Mouse (Mus musculus): Measurements from ENCODE around the gene Rgs12. TPM values are rescaled to one million over a fixed set of nuclear protein-coding genes. Genes with fewer than 3 reads are reported as not detected.

Rgs12 gene
- polyA plus RNA-seq, 1 experiment from 2014 or later = 42.3 TPM

DNA sequence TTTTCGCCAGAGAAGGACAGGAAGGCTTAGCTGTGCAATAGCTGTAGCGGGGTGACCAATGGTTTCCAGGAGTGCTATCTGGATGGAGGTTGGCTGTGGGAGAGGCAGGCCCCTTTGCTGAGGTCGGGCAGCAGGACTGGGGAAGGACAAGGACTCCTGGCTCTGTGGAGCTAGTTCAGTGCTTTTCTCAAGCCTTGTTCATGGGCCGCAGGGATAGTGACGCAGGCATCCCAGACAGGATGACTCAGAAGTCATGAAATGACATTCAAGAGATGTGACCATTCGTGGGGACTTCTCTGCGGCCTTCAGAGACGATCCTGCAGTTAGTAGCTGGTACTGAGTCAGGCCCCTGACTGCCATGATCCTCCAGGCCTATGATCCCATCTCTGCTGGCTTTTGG, 121.1 kb downstream of the Rgs12 start:
- no peak overlapping the region for H3K27ac ChIP-seq (ENCODE audit: low read length)
- no peak overlapping the region for H3K9ac ChIP-seq (ENCODE audit: low read depth, low read length)
- ATAC-seq = no peak
- no peaks in the 10 kb centered on the region; the same call in 1 of the 2 replicates for H3K4me1 ChIP-seq (ENCODE audit: control insufficient read depth, insufficient read depth, low read length)
- 88% methylated on average over 8 of the region's 8 CpGs for WGBS
- H3K9me3 ChIP-seq (replicated peaks; ENCODE audit: control insufficient read depth, low read length, poor library complexity, severe bottlenecking) = no peaks in the 10 kb centered on the region
- no peaks in the 10 kb centered on the region for H3K36me3 ChIP-seq (ENCODE audit: control insufficient read depth, insufficient read depth, low read length)
- H3K27me3 ChIP-seq (ENCODE audit: control insufficient read depth, insufficient read depth, low read depth, low read length) = no peaks in the 10 kb centered on the region
- no peak overlapping the region for H3K4me2 ChIP-seq (ENCODE audit: low read length)
- no peak overlapping the region for H3K4me3 ChIP-seq (ENCODE audit: low read depth, low read length)

DNA sequence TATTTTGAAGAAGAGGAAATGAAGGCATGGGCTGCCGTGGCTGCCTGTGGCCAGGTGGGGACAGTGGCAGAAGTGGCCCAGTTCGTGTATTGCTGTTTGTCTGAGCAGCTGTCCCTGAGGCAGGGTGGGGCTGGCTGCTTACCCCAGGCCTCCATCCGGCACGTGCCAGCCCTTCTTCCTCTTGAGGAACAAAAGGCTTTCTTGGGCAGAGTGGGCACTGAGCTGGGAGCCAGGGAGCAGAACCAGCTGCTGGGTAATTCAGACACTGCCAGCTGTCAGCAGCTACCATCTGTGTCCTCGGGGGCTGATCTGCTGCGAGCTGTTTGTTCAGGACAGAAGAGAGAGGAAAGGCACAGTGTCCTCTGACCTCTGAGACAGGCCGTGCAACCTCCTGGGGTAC, 121.7 kb downstream of the Rgs12 start:
- Histone ChIP-seq H3K4me2 (ENCODE audit: low read length) (no peak overlapping the region), H3K9ac (ENCODE audit: low read depth, low read length) (no peak overlapping the region), H3K4me3 (ENCODE audit: low read depth, low read length) (no peak overlapping the region), H3K4me1 (ENCODE audit: control insufficient read depth, insufficient read depth, low read length) (no peaks in the 10 kb centered on the region; the same call in 1 of the 2 replicates), H3K9me3 (replicated peaks; ENCODE audit: control insufficient read depth, low read length, poor library complexity, severe bottlenecking) (no peaks in the 10 kb centered on the region), H3K27ac (ENCODE audit: low read length) (no peak overlapping the region), H3K36me3 (ENCODE audit: control insufficient read depth, insufficient read depth, low read length) (peaks cover 2% of the 10 kb centered on the region; the same call in 1 of the 2 replicates), H3K27me3 (ENCODE audit: control insufficient read depth, insufficient read depth, low read depth, low read length) (no peaks in the 10 kb centered on the region)
- WGBS = 50% methylated on average over 7 of the region's 7 CpGs
- ATAC-seq = no peak

DNA sequence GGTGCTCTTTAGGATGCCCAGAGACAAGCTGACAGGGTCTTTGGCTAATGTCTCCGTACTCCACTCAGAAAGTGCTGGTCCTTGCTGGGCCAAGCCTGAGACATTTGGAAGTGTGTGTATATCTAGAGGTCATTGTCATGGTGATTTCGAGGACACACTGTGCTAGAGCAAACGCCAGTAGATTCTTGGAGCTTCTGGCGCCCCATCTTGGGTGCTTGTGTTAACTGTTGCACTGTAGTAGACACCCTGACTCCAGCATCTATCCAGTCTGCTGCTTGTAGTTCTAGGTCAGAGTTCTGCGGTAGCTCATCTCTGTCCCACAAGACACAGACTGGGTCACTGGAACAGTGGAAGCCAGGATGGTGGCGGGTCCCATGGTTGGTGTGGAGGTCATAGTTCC, 122.6 kb downstream of the Rgs12 start:
- WGBS = 90% methylated on average over 6 of the region's 6 CpGs
- no peak overlapping the region for H3K9ac ChIP-seq (ENCODE audit: low read depth, low read length)
- no peaks in the 10 kb centered on the region; the same call in 1 of the 2 replicates for H3K4me1 ChIP-seq (ENCODE audit: control insufficient read depth, insufficient read depth, low read length)
- no peaks in the 10 kb centered on the region for H3K27me3 ChIP-seq (ENCODE audit: control insufficient read depth, insufficient read depth, low read depth, low read length)
- no peak overlapping the region for H3K4me3 ChIP-seq (ENCODE audit: low read depth, low read length)
- H3K27ac ChIP-seq (ENCODE audit: low read length) = no peak overlapping the region
- peaks cover 4% of the 10 kb centered on the region; the same call in 1 of the 2 replicates for H3K36me3 ChIP-seq (ENCODE audit: control insufficient read depth, insufficient read depth, low read length)
- no peak for ATAC-seq
- H3K4me2 ChIP-seq (ENCODE audit: low read length) = no peak overlapping the region
- no peaks in the 10 kb centered on the region for H3K9me3 ChIP-seq (replicated peaks; ENCODE audit: control insufficient read depth, low read length, poor library complexity, severe bottlenecking)

- H3K27ac ChIP-seq (ENCODE audit: low read length) = no peak overlapping the region
- 76% methylated on average over 11 of the region's 11 CpGs for WGBS
- H3K4me1 ChIP-seq (ENCODE audit: control insufficient read depth, insufficient read depth, low read length) = no peaks in the 10 kb centered on the region; the same call in 1 of the 2 replicates
- no peaks in the 10 kb centered on the region for H3K27me3 ChIP-seq (ENCODE audit: control insufficient read depth, insufficient read depth, low read depth, low read length)
- H3K4me2 ChIP-seq (ENCODE audit: low read length) = no peak overlapping the region
- no peaks in the 10 kb centered on the region for H3K9me3 ChIP-seq (replicated peaks; ENCODE audit: control insufficient read depth, low read length, poor library complexity, severe bottlenecking)
- no peak overlapping the region for H3K4me3 ChIP-seq (ENCODE audit: low read depth, low read length)
- no peak for ATAC-seq
- H3K36me3 ChIP-seq (ENCODE audit: control insufficient read depth, insufficient read depth, low read length) = peaks cover 4% of the 10 kb centered on the region; the same call in 1 of the 2 replicates
- H3K9ac ChIP-seq (ENCODE audit: low read depth, low read length) = no peak overlapping the region
Observed at GRCm38 (mm10) chr5:35073235-35073634, 124.0 kb downstream of the Rgs12 start.

DNA sequence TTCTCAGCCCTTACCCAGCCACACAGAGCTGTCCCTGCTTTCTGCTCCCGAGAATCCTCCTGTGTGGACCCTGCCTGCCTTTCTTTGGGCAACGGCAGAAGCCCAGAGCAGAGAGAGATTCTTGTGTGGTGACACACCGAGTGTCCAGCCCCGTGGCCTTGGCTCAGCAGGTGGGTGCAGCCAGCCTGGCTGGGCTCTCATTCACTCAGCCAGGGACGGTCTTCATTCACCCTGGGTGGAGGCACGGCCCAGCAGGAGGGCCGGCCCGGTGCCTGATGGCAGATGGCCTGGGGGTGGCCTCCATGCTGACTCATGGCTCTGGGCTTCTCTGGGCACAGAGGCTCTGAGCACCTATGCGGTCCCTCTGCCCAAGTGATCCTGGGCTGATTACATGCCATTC, 124.7 kb downstream of the Rgs12 start:
- Histone ChIP-seq H3K27me3 (ENCODE audit: control insufficient read depth, insufficient read depth, low read depth, low read length) (no peaks in the 10 kb centered on the region), H3K9me3 (replicated peaks; ENCODE audit: control insufficient read depth, low read length, poor library complexity, severe bottlenecking) (no peaks in the 10 kb centered on the region), H3K36me3 (ENCODE audit: control insufficient read depth, insufficient read depth, low read length) (peaks cover 4% of the 10 kb centered on the region; the same call in 1 of the 2 replicates), H3K9ac (ENCODE audit: low read depth, low read length) (no peak overlapping the region), H3K4me3 (ENCODE audit: low read depth, low read length) (no peak overlapping the region), H3K4me2 (ENCODE audit: low read length) (no peak overlapping the region), H3K27ac (ENCODE audit: low read length) (no peak overlapping the region), H3K4me1 (ENCODE audit: control insufficient read depth, insufficient read depth, low read length) (no peaks in the 10 kb centered on the region; the same call in 1 of the 2 replicates)
- WGBS = 61% methylated on average over 9 of the region's 9 CpGs
- no peak for ATAC-seq

GRCm38 (mm10) chr5:35076369-35076768, 127.1 kb downstream of the Rgs12 start:
- WGBS = 93% methylated on average over 1 of the region's 1 CpGs
- H3K27ac ChIP-seq (ENCODE audit: low read length) = no peak overlapping the region
- peaks cover 2% of the 10 kb centered on the region; the same call in 1 of the 2 replicates for H3K27me3 ChIP-seq (ENCODE audit: control insufficient read depth, insufficient read depth, low read depth, low read length)
- no peaks in the 10 kb centered on the region for H3K4me1 ChIP-seq (ENCODE audit: control insufficient read depth, insufficient read depth, low read length)
- H3K4me2 ChIP-seq (ENCODE audit: low read length) = no peak overlapping the region
- H3K36me3 ChIP-seq (ENCODE audit: control insufficient read depth, insufficient read depth, low read length) = peaks cover 4% of the 10 kb centered on the region; the same call in 1 of the 2 replicates
- H3K4me3 ChIP-seq (ENCODE audit: low read depth, low read length) = no peak overlapping the region
- no peak overlapping the region for H3K9ac ChIP-seq (ENCODE audit: low read depth, low read length)
- ATAC-seq = no peak
- no peaks in the 10 kb centered on the region for H3K9me3 ChIP-seq (replicated peaks; ENCODE audit: control insufficient read depth, low read length, poor library complexity, severe bottlenecking)

DNA sequence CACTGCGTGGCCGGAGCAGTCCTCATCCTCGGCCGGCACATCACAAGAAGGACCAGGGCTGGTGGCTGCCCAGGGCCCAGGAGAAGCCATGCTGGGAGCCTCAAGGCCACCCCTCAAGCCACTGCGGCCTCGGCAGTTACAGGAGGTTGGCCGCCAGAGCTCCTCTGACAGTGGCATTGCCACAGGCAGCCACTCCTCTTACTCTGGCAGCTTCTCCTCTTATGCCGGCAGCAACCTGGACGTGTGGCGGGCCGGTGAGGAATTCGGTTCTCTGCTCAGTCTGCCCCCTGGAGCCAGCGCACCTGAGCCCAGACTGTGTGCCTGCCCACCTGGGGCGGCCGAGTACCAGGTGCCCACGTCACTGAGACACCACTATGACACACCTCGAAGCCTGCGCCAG, 129.9 kb downstream of the Rgs12 start:
- H3K36me3 ChIP-seq (ENCODE audit: control insufficient read depth, insufficient read depth, low read length) = peaks cover 4% of the 10 kb centered on the region; the same call in 1 of the 2 replicates
- H3K4me2 ChIP-seq (ENCODE audit: low read length) = no peak overlapping the region
- H3K4me3 ChIP-seq (ENCODE audit: low read depth, low read length) = no peak overlapping the region
- H3K4me1 ChIP-seq (ENCODE audit: control insufficient read depth, insufficient read depth, low read length) = no peaks in the 10 kb centered on the region
- H3K9ac ChIP-seq (ENCODE audit: low read depth, low read length) = no peak overlapping the region
- H3K9me3 ChIP-seq (replicated peaks; ENCODE audit: control insufficient read depth, low read length, poor library complexity, severe bottlenecking) = no peaks in the 10 kb centered on the region
- WGBS = 31% methylated on average over 18 of the region's 18 CpGs
- H3K27ac ChIP-seq (ENCODE audit: low read length) = no peak overlapping the region
- ATAC-seq = no peak
- H3K27me3 ChIP-seq (ENCODE audit: control insufficient read depth, insufficient read depth, low read depth, low read length) = peaks cover 2% of the 10 kb centered on the region; the same call in 1 of the 2 replicates

DNA sequence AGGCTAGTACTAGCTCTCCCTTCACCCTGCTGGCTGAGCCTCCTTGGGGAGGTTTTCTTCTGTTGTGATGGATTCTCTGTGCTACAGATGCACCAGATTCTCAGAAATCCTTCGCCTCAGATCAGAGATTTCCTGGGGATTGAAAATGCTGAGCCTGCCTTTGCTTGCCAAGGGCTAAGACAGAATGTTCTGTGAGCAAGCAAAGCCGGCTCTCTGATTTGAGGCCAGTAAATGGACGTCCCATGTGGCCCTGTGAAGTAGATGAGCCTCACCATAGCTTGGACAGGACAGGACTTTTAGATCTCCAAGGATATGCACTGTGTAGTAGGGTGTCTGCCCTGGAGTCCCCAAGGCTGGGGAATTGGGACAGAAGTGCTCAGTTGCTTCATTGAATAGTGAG, 135.7 kb downstream of the Rgs12 start:
- 72% methylated on average over 3 of the region's 3 CpGs for WGBS

GRCm38 (mm10) chr5:35088785-35089613, 139.8 kb downstream of the Rgs12 start:
- Histone ChIP-seq H3K4me1 (ENCODE audit: control insufficient read depth, insufficient read depth, low read length) (no peaks in the 10 kb centered on the region), H3K27ac (ENCODE audit: low read length) (no peak overlapping the region), H3K27me3 (ENCODE audit: control insufficient read depth, insufficient read depth, low read depth, low read length) (no peaks in the 10 kb centered on the region), H3K4me3 (ENCODE audit: low read depth, low read length) (no peak overlapping the region), H3K36me3 (ENCODE audit: control insufficient read depth, insufficient read depth, low read length) (peaks cover 13% of the 10 kb centered on the region), H3K4me2 (ENCODE audit: low read length) (no peak overlapping the region), H3K9ac (ENCODE audit: low read depth, low read length) (no peak overlapping the region), H3K9me3 (replicated peaks; ENCODE audit: control insufficient read depth, low read length, poor library complexity, severe bottlenecking) (no peaks in the 10 kb centered on the region)
- no peak for ATAC-seq
- 70% methylated on average over 9 of the region's 9 CpGs for WGBS

More for the DNA sequence above, 135.7 kb downstream of the Rgs12 start:
- H3K27ac ChIP-seq (ENCODE audit: low read length) = no peak overlapping the region
- 0 out of 2 replicates have a peak overlapping the region, but pooled peaks have one; percentile 10 for H3K9ac ChIP-seq (ENCODE audit: low read depth, low read length)
- no peaks in the 10 kb centered on the region for H3K36me3 ChIP-seq (ENCODE audit: control insufficient read depth, insufficient read depth, low read length)
- H3K4me2 ChIP-seq (ENCODE audit: low read length) = no peak overlapping the region
- H3K9me3 ChIP-seq (replicated peaks; ENCODE audit: control insufficient read depth, low read length, poor library complexity, severe bottlenecking) = no peaks in the 10 kb centered on the region
- no peak overlapping the region for H3K4me3 ChIP-seq (ENCODE audit: low read depth, low read length)
- H3K27me3 ChIP-seq (ENCODE audit: control insufficient read depth, insufficient read depth, low read depth, low read length) = no peaks in the 10 kb centered on the region
- no peaks in the 10 kb centered on the region for H3K4me1 ChIP-seq (ENCODE audit: control insufficient read depth, insufficient read depth, low read length)
- no peak for ATAC-seq

All from midbrain, embryonic 16.5 days (tissue).